Mouse (Mus musculus): Measurements from ENCODE around the gene Cklf.
"Not testable (repeated sequence)": the region's sequence is repeated elsewhere in the genome, so short reads cannot be mapped to it uniquely, and the experiment has no call there.

Gene Cklf

DNA sequence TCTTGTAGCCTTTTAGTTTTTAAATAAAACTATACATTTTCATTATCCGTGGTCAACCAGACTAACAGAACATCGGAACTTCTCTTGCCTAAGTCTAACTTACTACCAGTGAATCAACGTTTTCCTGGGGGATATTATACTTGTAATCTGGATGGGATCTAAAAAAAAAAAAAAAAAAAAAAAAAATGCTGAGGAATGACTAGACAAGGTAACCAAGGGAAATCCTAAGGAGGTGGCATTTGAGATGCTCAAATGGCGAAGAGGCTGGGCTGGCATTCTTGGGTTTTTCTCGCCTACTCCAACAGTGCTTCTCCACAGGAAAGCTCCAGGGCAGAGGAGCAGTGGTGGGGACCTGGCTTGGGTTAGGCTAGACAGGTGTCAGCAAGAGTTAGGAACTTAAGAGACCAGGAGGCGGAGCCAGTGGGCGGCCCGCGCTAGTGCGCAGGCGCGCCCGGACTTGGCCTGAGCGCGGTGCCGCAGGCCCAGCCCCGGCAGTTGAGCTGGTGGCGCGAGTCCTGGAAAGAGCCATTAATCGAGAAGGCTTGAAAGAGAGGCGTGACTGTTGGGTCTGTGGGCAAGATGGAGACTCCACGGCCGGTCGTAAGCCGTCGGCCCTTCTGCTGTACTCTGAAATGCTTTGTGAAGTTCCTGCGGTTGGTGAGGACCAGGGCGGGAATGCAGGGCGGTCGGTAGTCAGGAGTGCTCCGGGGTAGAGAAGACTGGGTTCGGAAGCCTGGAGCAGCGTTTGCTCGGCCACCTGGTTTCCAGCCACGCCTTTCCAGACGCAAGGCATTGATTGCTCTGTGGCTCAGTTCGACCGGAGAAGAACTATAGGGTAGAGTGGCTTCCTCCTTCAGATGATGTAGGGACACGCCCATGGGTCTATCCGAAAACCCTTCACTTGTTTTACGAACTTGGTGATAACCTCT is at the start of gene Cklf:
Cklf (plus strand) TSS at position 423 of the 929 bp plus-strand sequence.
- DNase-seq = peak; percentile 86 to 92

DNA sequence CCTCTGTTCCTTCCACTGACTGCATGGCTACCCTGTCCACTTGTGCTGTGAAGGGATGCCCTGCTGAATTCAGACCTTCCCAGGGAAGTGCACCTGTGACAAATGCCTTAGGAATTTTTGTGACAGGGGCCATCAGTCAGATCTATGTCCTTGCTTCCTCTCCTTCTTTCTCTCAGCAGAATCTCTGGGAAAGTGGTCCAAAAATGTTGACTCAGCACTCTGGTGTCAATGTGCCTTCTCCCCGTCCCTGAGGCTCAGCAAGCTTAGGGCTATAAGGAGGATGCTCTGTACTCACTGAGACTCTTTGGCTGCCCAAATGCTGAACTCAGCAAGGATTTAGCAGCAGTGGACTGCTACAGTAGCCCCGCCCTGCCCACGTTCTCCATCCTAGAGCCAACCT is 49.0 kb upstream of the Cklf start:
- no peak for DNase-seq

DNA sequence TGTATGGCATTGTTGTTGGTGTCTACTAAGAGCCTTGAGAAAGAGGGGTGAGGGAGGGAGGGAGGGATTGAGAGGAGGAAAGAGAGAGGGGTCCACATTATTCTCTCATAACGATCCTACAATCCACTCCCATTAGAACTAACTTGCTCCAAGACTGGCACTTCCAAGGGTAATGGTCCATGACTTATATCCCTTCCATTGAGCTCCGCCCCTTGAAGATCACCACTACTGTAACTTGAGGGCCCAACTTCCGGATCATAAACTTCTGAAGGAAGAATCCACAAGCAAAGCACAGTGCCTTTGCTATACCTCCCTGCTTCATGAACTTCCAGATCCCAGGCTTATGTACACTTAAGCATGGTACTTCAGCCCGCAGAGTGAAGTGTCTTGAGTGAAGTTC is 48.3 kb upstream of the Cklf start:
- no peak for DNase-seq

DNA sequence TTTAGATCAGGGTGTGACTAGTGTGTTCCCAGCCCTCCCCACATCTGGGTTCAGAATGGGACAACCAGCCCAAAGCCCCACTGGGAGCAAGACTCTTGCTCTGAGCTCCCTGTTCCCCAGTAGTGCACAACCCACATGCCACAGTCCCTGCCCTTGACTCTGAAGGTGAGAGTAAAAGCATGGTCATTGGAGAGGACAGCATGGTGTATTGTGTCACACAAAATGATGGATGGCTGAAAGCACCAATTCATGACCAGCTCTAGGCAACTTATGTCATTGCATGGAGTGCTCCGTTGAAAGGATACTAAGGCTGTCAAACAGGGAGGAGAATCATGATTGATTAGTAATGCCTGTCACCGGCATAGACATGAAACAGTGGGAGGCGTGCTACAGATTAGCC is 45.4 kb upstream of the Cklf start:
- DNase-seq = no peak

DNA sequence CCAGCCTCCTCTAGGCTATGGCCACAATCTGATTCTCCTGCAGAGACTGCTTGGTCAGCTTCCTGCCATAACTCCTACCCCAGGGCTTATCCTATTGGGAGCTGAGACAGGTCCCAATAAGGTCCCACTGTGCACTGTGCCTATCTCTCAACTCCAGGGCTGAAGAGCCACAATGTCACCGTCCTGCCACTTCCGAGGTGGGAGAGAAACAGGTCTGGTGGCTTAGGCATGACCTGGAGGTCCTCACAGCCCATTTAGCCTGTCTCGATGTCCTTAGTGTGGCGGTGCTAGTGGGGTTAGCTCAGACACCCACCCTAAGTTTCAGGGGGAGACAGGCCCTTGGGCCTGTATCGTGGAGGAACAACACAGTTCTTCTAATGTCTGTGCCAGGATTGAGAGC is 33.1 kb upstream of the Cklf start:
- DNase-seq = no peak

DNA sequence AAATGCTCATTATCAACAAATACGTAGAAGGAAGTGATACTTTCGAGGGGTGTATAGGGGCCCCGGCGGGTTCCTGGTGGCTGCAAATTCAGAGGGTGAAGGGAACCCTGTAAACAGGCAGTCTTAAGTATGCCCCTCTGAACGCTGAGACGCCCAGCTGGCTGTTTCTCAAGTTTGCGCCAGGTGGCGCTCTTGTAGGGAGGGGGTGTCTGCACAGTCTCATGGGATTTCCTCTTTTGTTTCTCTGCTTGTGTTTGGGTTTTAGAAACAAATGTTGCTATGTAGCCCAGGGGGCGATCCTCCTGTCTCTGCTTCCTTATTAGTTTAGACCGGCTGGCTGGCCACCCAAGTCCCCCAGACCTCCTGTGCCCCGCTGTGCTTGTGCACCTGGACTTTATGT is 31.6 kb upstream of the Cklf start:
- DNase-seq = peak; percentile 56 to 57

DNA sequence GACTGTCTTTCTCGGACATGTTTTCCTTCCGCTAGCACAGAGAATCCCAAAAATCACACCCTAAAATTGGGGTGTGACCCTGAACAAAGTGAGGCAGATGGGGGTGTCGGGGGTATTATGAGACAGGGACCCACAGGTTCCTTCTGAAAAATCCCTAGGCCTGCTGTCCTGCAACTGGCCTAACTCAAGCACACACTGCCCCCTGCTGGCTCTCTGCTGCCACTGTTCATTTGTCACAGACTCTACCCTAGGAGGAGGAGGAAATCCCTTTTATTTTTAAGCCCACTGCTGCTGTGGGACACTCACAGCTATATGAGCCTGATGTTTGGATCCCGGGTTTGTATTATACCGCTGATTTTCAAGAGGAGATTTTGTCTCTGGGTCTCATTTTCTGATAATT is 30.9 kb upstream of the Cklf start:
- peak; percentile 86 to 89 for DNase-seq

DNA sequence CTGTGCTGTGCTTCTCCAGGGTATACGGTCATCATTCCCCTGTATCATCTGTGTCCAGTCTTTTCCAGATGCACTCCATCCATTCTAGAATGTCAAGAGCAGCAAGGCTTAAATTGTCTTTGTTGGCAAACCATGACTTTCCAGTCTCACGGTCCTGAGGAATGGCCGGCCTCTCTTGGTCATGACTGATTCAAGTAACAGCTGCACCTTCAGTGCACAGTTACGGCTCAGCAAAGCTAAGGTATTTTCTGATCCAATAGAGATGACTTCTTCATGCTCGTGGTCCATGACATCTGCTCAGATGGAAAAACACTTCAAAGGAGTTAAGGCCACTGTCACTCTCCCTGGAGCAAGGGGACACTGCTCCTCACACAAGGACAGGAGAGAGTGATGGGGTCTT is 23.6 kb upstream of the Cklf start:
- no peak for DNase-seq

DNA sequence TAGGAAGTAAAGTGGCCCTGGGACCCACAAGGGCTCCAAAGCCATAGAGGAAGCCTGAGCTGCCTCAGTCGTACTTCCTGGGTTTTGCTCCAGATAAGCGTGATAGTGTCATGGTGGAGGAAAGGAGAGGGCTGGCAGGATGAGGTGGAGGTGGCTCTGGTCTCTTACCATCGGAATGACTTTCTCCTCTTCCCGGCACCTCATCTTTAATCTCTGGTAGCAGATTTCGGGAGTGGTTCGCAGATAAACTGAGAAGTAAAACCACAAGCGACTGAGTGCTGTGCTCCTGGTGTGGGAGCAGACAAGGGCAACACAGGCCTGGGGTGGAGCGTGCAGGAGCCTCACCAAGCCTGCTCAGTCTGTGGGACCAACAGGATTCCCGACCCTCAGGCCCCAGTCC is 20.3 kb upstream of the Cklf start:
- DNase-seq = no peak

DNA sequence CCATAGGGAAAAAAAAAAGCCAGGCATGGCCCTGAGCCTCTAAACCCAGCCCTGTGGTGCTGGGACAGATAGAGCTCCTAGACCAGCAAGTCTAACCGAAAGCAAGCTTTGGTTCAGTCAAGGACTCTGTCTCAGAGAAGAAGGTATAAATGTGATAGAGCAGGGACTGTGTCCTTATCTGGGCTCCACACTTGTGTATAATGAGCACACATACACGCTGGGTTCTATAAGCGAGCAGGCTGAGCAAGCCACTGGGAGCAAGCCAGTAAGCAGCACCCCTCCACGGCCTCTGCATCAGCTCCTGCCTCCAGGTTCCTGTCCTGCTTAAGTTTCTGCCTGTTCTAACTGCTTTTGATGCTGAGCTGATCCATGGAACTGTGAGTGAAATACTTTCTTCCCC is 18.6 kb upstream of the Cklf start:
- no peak for DNase-seq

DNA sequence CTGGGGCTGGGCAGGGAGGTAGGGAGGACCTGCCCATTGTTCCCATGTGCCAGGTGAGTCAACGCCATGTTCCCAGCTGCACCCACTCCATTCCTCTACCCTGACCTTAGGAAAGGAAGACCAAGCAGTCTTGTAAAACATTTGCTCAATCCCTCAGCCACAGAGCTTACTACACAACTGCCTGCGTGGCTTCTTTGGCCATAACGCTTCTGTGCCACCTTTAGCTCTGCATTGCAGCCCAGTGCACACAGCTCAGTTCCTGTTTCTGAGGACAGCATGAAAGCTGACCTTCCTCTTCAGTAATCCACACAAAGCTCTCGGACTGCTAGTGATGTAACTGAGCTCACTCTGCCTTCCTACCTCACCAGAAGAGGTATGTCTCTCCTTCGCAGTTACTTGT is 17.7 kb upstream of the Cklf start:
- DNase-seq = no peak

DNA sequence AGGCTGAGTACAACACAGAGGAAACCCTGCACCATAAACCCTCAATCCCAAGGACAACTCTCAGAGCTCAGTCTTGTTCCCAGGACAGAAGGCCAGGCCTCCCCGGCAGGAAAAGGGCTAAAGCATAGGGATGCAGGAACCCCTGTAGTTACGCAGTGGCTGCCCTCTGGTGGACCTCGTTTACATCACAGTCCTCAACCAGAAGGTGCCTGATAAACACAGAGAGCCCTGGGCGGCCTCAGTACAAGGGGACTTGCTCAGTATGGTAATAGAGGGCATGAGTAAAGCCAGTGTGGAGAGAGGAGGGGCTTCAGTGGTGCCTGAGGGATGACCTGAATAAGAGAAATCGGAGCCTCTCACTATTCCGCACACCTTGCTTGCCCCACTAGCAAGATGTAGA is 16.1 kb upstream of the Cklf start:
- peak; percentile 34 to 44 for DNase-seq

DNA sequence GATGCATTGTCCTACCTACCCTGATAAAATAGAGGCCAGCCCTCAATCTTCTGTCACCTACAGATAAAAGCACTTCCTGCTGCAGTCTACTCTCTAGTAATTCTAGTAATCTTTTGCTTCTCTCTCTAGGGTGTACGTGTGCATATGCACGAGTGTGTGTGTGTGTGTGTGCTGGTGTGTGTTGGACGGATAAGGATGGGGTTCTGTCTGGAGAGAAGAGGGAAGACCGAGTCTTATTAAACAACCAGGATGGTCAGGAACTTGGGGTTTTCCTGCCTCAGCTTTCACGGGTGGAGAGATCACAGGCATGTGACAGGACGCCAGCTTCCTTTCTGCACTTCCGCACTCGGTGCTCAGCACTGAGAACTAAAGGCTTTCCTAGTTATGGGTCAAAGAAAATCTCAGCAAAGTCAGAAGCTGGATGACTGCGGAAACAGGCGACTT is 11.2 kb upstream of the Cklf start:
- no peak for DNase-seq

DNA sequence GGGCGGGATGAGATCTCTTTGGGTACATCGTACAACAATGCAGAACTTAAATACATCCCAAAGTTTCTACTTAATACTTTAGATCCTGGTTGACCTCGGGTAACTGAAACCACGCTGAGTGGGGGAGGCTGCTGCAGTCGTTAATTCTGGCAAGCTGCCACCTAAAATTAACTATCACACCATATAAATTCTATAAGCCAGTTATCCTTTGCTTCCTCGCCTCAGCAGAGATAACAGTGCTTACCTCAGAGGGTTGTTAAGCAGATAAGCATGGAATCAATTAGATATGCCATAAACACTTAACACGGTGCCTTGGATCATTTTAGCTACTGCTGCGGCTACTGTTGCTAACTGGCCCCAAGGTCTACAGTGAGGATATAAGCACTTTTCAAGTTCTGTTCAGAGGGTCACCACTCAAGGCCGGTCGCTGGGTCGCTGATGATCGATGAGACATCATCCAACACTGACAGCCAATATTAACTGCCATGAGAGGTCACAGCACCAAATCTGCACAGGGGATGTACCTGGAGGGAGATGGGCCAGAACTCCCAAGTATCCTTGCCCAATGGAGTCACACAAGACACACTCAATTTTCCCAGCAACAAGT is 8.5 kb upstream of the Cklf start:
- DNase-seq = no peak

DNA sequence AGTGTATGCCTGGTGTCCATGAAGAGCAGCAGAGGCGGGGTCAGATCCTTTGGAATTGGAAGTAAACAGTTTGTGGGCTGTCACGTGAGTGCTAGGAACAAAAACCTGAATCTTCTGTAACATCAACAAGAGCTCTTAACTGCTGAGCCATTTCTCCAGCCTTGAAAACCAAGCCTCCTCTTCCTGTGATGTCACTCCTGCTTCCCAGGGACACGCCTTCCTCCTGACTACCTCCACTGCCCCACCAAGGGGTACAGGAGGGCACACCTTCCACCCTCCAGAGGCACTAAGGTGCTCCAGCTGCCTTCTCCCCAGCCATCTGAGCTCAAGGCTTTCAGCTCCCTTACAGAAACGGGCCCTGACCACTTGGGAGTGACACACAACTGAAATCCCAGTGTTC is 4.0 kb upstream of the Cklf start:
- no peak for DNase-seq

DNA sequence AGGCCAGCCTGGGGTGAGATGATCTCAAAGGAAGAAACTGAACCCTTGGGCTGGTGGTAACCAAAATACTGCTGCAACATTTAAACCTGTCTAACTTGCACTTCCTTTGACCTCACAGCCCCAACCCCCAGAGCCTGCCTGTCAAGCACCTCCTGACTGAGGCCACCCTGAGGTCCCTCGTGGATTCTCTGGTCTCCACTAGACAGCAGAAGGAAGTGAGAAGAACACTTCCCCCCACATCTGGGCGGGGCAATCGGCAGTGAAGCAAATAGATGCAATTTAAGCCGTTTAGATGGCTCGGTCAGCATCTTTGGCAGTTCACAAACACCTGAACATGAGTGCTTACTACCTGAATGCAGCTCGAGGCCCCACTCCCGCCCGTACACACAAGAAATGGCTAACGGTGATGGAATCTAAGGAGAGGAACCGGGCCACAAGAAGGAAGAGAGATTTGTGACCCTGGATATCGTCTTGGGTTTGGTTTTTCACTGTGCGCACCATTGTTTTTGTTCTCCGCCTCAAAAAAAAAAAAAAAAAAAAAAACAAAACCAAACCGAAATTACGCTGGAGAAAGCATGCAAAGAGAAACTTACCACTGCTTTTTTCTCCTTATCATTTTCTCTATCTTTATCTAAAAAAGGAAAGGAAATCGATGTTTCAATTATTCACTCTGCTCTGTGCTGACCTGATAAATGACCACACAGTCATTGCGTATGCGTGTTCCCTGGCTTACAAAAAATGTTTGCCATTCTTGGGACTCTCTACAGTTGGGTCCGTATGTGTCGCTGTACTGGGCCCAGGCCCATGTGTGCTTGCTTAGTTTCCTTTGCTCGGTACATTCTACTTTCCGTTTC is 3.4 kb upstream of the Cklf start:
- no peak for DNase-seq

DNA sequence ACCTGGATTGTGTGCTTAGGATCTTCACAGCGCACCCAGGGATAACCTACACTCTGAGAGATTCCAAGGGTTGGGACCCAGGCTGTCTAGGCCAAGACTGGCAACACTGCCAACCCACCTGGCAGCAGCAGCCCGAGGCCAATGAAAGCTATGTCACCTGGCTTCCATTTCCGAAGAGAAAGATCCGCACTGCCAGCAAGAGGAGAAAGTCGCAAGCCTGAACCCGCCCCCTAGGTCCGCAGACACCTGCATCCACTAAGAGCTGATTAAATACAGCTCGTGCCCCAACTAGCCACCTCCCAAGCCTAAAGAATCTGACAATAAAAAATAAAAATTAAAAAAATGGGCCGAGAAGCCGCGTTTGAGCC is 2.8 kb upstream of the Cklf start:
- DNase-seq = peak; percentile 54 to 59

DNA sequence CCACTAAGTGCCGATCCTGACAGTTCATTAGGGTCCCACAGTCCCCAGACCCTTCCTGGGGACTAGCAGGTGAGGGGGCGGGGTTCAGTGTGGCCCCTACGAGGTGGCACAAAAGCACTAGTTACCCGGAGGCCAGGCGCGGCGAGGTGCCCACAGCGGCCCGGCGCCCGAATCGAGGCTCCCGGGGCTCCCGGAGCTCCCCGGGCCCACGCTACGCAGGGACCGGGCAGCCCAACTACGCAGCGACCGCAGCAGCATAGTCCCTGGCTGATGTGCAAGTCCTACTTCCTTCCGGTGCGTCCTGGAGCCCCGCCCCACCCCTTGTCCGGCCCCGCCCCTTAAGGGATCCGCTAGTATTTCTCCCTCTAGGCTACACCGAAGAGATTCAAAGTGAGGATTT is 2.4 kb upstream of the Cklf start, which contains the start of gene Tk2:
Tk2 (minus strand) TSS at position 283 of the 400 bp plus-strand sequence.
- peak; percentile 89 to 90 for DNase-seq

DNA sequence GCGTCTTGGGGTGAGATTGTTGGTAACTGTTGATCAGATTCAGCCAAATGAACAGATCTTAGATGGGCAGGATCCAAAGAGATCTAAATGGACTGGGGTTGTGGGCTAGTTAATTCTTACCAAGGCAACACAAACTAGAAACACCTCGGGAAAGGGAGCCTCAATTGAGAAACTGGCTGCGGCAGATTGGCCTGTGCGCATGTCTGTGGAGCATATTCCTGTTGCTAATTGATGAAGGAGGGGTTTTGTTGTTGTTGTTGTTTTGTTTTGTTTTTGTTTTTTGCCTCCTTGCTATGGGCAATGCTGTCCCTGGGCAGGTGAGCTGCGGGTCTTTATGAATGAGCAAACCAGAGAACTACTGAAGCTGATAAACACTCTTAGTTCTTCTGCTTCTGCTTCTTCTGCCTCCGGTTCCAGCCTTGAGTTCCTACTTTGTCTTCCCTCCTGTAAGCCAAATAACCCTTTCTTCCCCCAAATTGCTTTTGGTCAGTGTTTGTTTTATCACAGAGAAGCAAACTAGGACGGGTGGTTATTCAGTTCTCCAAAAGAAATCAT is 1.1 kb upstream of the Cklf start:
- no peak for DNase-seq

DNA sequence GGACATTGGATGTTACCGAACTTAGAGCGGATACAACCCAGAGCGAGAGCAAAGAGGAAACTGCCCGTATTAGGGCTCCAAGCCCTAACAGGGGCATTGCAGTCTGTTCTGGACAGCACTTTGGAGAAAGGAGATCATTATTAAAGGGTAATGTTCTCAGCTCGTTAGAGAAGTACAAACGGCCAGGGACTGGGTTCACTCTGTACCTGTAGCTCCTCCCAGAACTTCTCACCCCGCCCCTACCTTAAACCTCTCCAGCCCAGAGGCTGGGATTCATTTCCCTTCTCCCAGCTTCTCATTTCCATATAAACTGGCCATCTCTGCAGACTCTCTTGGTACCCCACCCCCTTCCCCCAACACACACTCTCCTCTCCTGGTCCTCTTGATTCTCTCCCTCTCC is 800 bp downstream of the Cklf start:
- no peak for DNase-seq

DNA sequence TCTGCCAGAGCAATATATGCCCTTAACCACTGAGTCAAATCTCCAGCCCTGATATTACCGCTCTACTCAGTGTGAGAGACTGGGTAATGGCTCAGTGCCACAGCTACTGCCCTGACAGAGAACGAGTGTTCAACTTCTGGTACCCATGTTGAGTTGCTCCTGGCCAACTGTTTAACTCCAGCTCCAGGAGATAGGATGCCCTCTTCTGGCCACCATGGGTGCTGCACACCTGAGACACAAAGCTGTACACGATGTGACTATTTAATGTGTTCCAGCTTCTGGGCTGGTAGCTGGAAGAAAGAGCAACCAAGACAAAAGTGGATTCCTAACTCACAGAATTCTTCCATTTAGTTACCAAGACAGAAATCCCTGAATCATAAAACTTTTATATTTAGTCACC is 2.4 kb downstream of the Cklf start:
- peak; percentile 40 to 42 for DNase-seq

DNA sequence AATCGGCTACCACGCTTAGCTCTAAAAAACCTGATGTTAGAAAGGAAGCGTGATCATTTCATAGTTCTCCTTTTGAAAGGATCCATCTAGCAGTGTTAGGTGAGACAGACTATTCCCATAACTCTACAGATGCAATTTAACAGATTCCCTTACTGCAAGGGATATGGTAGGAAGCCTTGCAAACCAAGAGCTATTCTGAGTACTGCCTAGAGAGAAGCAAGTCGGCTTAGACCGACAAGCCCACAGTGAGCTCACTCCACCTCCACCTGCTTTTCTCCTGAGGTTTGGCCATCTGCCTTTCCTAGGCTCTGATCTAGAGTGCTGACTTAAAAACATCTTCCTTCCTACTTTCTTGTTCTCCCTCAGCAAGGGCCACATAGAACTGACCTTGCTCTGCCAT is 11.1 kb downstream of the Cklf start:
- DNase-seq = not testable (repeated sequence)
